ENCODE assay signal across 9 mouse cellular contexts in genomic region chr2:156190004-156190896, GRCm38 (mm10). TPM values are rescaled to one million over a fixed set of nuclear protein-coding genes. Genes with fewer than 3 reads are reported as not detected.
DNase-seq lines count a peak whose midpoint lies in the region; ATAC-seq lines count a peak whose summit lies in the region.
"Had no signal": no experiment of that assay in that cellular context is flagged by ENCODE, and none has a peak within 500 bp of the region (broad histone marks: within the 10 kb centered on the region; RNA-seq: fewer than 3 reads in every experiment).

No protein-coding gene starts in this region.

- no peak overlapping the region for H3K4me2 ChIP-seq in heart, embryonic 12.5 days
- no peak overlapping the region for H3K4me2 ChIP-seq in hindbrain, embryonic 12.5 days (replicated peaks)

- no peak for DNase-seq in heart, embryonic 10.5 days (ENCODE audit: low spot score)
- DNase-seq in heart, postnatal 25 days (ENCODE audit: low spot score): peak; percentile 17
- DNase-seq in thymus, postnatal 25 days: peak; percentile 77
- no peak for DNase-seq in embryo, embryonic 9.5 days (ENCODE audit: extremely low spot score)
- no peak for DNase-seq in gastrocnemius, adult 8-10 months (ENCODE audit: low spot score in 2 of 2)
- DNase-seq: gastrocnemius, postnatal 14 days had no signal

- H3K27ac ChIP-seq in heart, embryonic 12.5 days (ENCODE audit: poor library complexity, severe bottlenecking): no peak overlapping the region
- no peak overlapping the region for H3K27ac ChIP-seq in heart, embryonic 10.5 days
- no peak overlapping the region for H3K27ac ChIP-seq in hindbrain, embryonic 12.5 days

- H3K9ac ChIP-seq in heart, embryonic 12.5 days: no peak overlapping the region
- no peak overlapping the region for H3K9ac ChIP-seq in hindbrain, embryonic 12.5 days

- H3K4me3 ChIP-seq in heart, embryonic 12.5 days: no peak overlapping the region
- H3K4me3 ChIP-seq in heart, embryonic 10.5 days: no peak overlapping the region
- H3K4me3 ChIP-seq in hindbrain, embryonic 12.5 days: no peak overlapping the region

- no peaks in the 10 kb centered on the region for H3K27me3 ChIP-seq in heart, embryonic 12.5 days (replicated peaks)
- no peaks in the 10 kb centered on the region for H3K27me3 ChIP-seq in heart, embryonic 10.5 days (ENCODE audit: insufficient read depth, poor library complexity, severe bottlenecking)
- no peaks in the 10 kb centered on the region for H3K27me3 ChIP-seq in hindbrain, embryonic 12.5 days

- WGBS in heart, embryonic 12.5 days: 71% methylated on average over 14 of the region's 14 CpGs
- WGBS in heart, embryonic 10.5 days: 74% methylated on average over 14 of the region's 14 CpGs
- WGBS in hindbrain, embryonic 12.5 days: 85% methylated on average over 14 of the region's 14 CpGs

- no peaks in the 10 kb centered on the region for H3K9me3 ChIP-seq in heart, embryonic 12.5 days (replicated peaks)
- no peaks in the 10 kb centered on the region for H3K9me3 ChIP-seq in heart, embryonic 10.5 days
- H3K9me3 ChIP-seq in hindbrain, embryonic 12.5 days (replicated peaks): no peaks in the 10 kb centered on the region

- no peaks in the 10 kb centered on the region; the same call in 1 of the 2 replicates for H3K4me1 ChIP-seq in heart, embryonic 12.5 days (replicated peaks)
- no peaks in the 10 kb centered on the region for H3K4me1 ChIP-seq in heart, embryonic 10.5 days
- no peaks in the 10 kb centered on the region for H3K4me1 ChIP-seq in hindbrain, embryonic 12.5 days

- 0 out of 2 replicates have a peak, but pooled peaks have one; percentile 39 for ATAC-seq in heart, embryonic 12.5 days (ENCODE audit: insufficient number of reproducible peaks, low FRiP score)
- peak; percentile 97 for ATAC-seq in megakaryocyte, adult 5-6 weeks (ENCODE audit: poor library complexity, severe bottlenecking)
- ATAC-seq in hindbrain, embryonic 12.5 days (ENCODE audit: low FRiP score): no peak

- no peaks in the 10 kb centered on the region for H3K36me3 ChIP-seq in heart, embryonic 12.5 days
- H3K36me3 ChIP-seq in heart, embryonic 10.5 days: no peaks in the 10 kb centered on the region
- no peaks in the 10 kb centered on the region for H3K36me3 ChIP-seq in hindbrain, embryonic 12.5 days

- intact Hi-C loops in heart, postnatal 25 days (cut with DNase I): no loop called here

RNA-seq across cellular contexts. Expression of gene Phf20, which starts 6.0 kb away (rescaled TPM):
- 52.5 and 54.5 TPM in 2 replicates for polyA plus RNA-seq in heart, embryonic 12.5 days (2016; fragmentation: Nextera tagmentation; extraction: Ambion mirVana)
- 45.5 and 51.6 TPM in 2 replicates for polyA plus RNA-seq in heart, embryonic 10.5 days (2016; fragmentation: Nextera tagmentation; extraction: Ambion mirVana)
- 10 to 100 TPM; 14.9 to 15.2 TPM for total RNA-seq in heart, postnatal 25 days (2021)
- 25.9 and 34.6 TPM in 2 replicates for total RNA-seq in megakaryocyte, adult 5-6 weeks (2015)
- 27.1 and 55.5 TPM in 2 replicates for total RNA-seq in megakaryocyte, adult 5-6 weeks (2017)
- 95.7 and 97.2 TPM in 2 replicates for polyA plus RNA-seq in hindbrain, embryonic 12.5 days (2016; fragmentation: Nextera tagmentation; extraction: Ambion mirVana)
- total RNA-seq in gastrocnemius, adult 8-10 months (2022): 10 to 100 TPM; 21.6 to 38.5 (median 29.1) TPM

RNA-seq across cellular contexts. Expression of gene Rbm39, which starts 10.2 kb away (rescaled TPM):
- polyA plus RNA-seq in heart, embryonic 12.5 days (2016; fragmentation: Nextera tagmentation; extraction: Ambion mirVana): 434 and 459 TPM in 2 replicates
- polyA plus RNA-seq in heart, embryonic 10.5 days (2016; fragmentation: Nextera tagmentation; extraction: Ambion mirVana): 384 and 469 TPM in 2 replicates
- 100 to 1,000 TPM; 140 to 164 TPM for total RNA-seq in heart, postnatal 25 days (2021)
- 443 and 462 TPM in 2 replicates for total RNA-seq in megakaryocyte, adult 5-6 weeks (2015)
- 508 and 552 TPM in 2 replicates for total RNA-seq in megakaryocyte, adult 5-6 weeks (2017)
- polyA plus RNA-seq in hindbrain, embryonic 12.5 days (2016; fragmentation: Nextera tagmentation; extraction: Ambion mirVana): 659 and 670 TPM in 2 replicates
- 100 to 1,000 TPM in 1 of 4 experiments, 10 to 100 TPM in 3; 71.4 to 105 (median 89.2) TPM for total RNA-seq in gastrocnemius, adult 8-10 months (2022)

RNA-seq across cellular contexts. Expression of gene Nfs1, which starts 46.3 kb away (rescaled TPM):
- polyA plus RNA-seq in heart, embryonic 12.5 days (2016; fragmentation: Nextera tagmentation; extraction: Ambion mirVana): 55.5 and 55.8 TPM in 2 replicates
- 54.5 and 65.2 TPM in 2 replicates for polyA plus RNA-seq in heart, embryonic 10.5 days (2016; fragmentation: Nextera tagmentation; extraction: Ambion mirVana)
- total RNA-seq in heart, postnatal 25 days (2021): 10 to 100 TPM; 81.0 to 81.3 TPM
- 32.8 and 37.4 TPM in 2 replicates for total RNA-seq in megakaryocyte, adult 5-6 weeks (2015)
- 21.3 and 22.0 TPM in 2 replicates for total RNA-seq in megakaryocyte, adult 5-6 weeks (2017)
- polyA plus RNA-seq in hindbrain, embryonic 12.5 days (2016; fragmentation: Nextera tagmentation; extraction: Ambion mirVana): 29.2 and 29.7 TPM in 2 replicates
- 10 to 100 TPM; 85.7 to 90.2 (median 88.3) TPM for total RNA-seq in gastrocnemius, adult 8-10 months (2022)

RNA-seq across cellular contexts. Expression of gene Romo1, which starts 46.4 kb away (rescaled TPM):
- polyA plus RNA-seq in heart, embryonic 12.5 days (2016; fragmentation: Nextera tagmentation; extraction: Ambion mirVana): 451 and 494 TPM in 2 replicates
- 431 and 437 TPM in 2 replicates for polyA plus RNA-seq in heart, embryonic 10.5 days (2016; fragmentation: Nextera tagmentation; extraction: Ambion mirVana)
- total RNA-seq in heart, postnatal 25 days (2021): 100 to 1,000 TPM; 324 to 347 TPM
- total RNA-seq in megakaryocyte, adult 5-6 weeks (2015): 53.8 and 63.6 TPM in 2 replicates
- total RNA-seq in megakaryocyte, adult 5-6 weeks (2017): 10.0 and 11.0 TPM in 2 replicates
- 363 and 435 TPM in 2 replicates for polyA plus RNA-seq in hindbrain, embryonic 12.5 days (2016; fragmentation: Nextera tagmentation; extraction: Ambion mirVana)
- 100 to 1,000 TPM; 192 to 289 (median 265) TPM for total RNA-seq in gastrocnemius, adult 8-10 months (2022)

Comparison
In these comparisons a context has a peak if more than half of its experiments do, and no peak if none do; other contexts are left out.
1. DNase-seq: peak in heart, postnatal 25 days (single experiment) and thymus, postnatal 25 days (single experiment); none in heart, embryonic 10.5 days (single experiment), embryo, embryonic 9.5 days (single experiment) and gastrocnemius, adult 8-10 months (0 of 2).